Mouse (Mus musculus) heart, embryonic 16.5 days (tissue): ENCODE data around the gene Vps54. TPM values are rescaled to one million over a fixed set of nuclear protein-coding genes. Genes with fewer than 3 reads are reported as not detected.

Source experiments
- ATAC-seq: fragments of 200-750 bp; cut with Nextera tagmentation; replicated peaks from 2 replicates; pipeline ENCODE4 v1.8.0; 2017; ENCODE audit warnings: moderate number of reproducible peaks; ENCODE audit not compliant: insufficient read depth, low FRiP score; ENCODE audit errors: extremely low read depth
- H3K27ac ChIP-seq: fragments of 300-500 bp; sonication (generic); 2 replicates; pipeline ENCODE4 v1.5.1; 2014; ENCODE audit warnings: mild to moderate bottlenecking, low read length, control low read depth, moderate library complexity
- H3K27me3 ChIP-seq: fragments of 300-500 bp; sonication (generic); 2 replicates; pipeline ENCODE4 v1.6.1; 2014; ENCODE audit warnings: low read length, mixed read lengths; ENCODE audit not compliant: control insufficient read depth, insufficient read depth
- H3K36me3 ChIP-seq: fragments of 300-500 bp; sonication (generic); 2 replicates; pipeline ENCODE4 v1.6.1; 2014; ENCODE audit not compliant: control insufficient read depth, insufficient read depth
- H3K4me1 ChIP-seq: fragments of 300-500 bp; sonication (generic); 2 replicates; pipeline ENCODE4 v1.6.1; 2014; ENCODE audit warnings: low read length, mixed read lengths; ENCODE audit not compliant: control insufficient read depth, insufficient read depth
- H3K4me2 ChIP-seq: fragments of 300-500 bp; sonication (generic); 2 replicates; pipeline ENCODE4 v1.6.1; 2014; ENCODE audit warnings: low read depth, mild to moderate bottlenecking, control low read depth, low read length
- H3K4me3 ChIP-seq: fragments of 300-500 bp; sonication (generic); 2 replicates; pipeline ENCODE4 v1.5.1; 2014; ENCODE audit warnings: mild to moderate bottlenecking, control low read depth, low read length
- H3K9ac ChIP-seq: fragments of 300-500 bp; sonication (generic); 2 replicates; pipeline ENCODE4 v1.6.1; 2014; ENCODE audit warnings: low read length, control low read depth
- H3K9me3 ChIP-seq: fragments of 300-500 bp; sonication (generic); replicated peaks from 2 replicates; pipeline ENCODE4 v1.6.1; 2016; ENCODE audit warnings: low read length; ENCODE audit not compliant: control insufficient read depth
- WGBS: fragments of 180-500 bp; shearing (Covaris S2); extraction: QIAGEN DNeasy Blood & Tissue Kit; methylation state at CpG from one replicate; pipeline ENCODE4 v1.1.7; 2014; 5-methylcytosine and 5-hydroxymethylcytosine counted together
- polyA plus RNA-seq: library from polyadenylated mRNA; unstranded; fragments of >200 nt; fragmentation: Nextera tagmentation; extraction: Ambion mirVana; gene quantifications from 2 replicates; pipeline ENCODE4 v1.2.1, GENCODE M21; 2015

Gene Vps54
- polyA plus RNA-seq, 1 experiment from 2014 or later: 7.0 TPM

DNA sequence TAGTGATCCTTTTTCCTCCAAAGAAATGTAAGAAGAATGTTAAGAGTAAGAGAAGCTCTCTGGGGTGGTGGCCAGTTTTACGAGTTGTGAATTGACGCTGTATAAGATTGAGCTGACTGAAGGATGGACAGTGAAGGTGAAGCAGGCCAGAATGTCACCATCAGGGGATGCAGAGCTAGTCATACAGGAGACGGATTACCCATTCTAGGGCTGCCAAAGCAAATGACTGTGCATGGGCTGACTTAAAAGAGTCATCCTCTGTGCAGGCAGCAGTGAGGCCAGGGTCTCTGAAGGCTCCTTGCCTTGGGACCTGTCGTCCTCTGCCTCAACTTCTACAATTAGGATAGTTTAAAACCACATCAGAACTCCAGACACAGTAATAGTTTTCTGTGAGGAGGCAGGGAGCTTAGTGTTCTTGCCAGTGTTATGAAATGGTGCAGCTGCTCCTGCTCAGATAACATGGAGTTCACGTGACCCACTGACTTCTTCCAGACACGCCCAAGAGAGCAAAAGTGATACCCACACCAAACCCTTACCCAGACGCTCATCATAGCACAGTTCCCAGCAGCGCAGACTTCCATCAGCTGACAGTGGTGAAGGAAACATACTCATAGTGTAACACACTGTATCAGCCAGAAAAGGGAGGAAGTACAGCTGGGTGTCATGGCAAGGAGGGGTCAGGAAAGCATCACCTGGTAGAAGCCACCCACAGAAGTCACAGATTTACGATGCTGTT lies 75.0 kb downstream of the Vps54 start:
- ATAC-seq: no peak
- H3K4me2 ChIP-seq: no peak overlapping the region
- peaks cover 18% of the 10 kb centered on the region for H3K36me3 ChIP-seq
- no peaks in the 10 kb centered on the region for H3K27me3 ChIP-seq
- no peaks in the 10 kb centered on the region for H3K9me3 ChIP-seq
- H3K9ac ChIP-seq: no peak overlapping the region
- H3K4me3 ChIP-seq: no peak overlapping the region
- H3K27ac ChIP-seq: no peak overlapping the region
- H3K4me1 ChIP-seq: 0 out of 2 replicates have a peak, but pooled peaks cover 2% of the 10 kb centered on the region
- 69% methylated on average over 9 of the region's 9 CpGs for WGBS

DNA sequence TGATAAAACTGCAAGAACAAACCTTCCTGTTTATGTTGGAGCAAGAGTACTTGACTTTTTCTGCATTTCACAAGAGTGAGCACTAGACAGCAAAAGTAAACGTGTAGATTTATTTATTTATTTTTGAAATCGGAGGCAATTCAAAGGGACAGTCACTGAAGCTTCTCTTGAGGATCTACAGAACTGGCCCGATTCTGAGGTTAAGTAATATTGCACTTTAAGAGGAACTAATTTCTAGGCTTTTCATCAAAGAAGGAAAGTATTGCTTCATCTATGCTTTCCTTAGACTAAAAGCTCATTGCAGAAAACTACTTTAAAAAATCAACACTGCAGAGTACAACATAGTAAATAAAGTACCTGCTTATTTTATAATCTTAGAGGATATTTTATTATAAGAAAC lies 82.5 kb downstream of the Vps54 start:
- H3K27me3 ChIP-seq: no peaks in the 10 kb centered on the region
- no peak overlapping the region for H3K9ac ChIP-seq
- no peak overlapping the region for H3K4me2 ChIP-seq
- ATAC-seq: no peak
- peaks cover 37% of the 10 kb centered on the region for H3K36me3 ChIP-seq
- H3K27ac ChIP-seq: no peak overlapping the region
- H3K9me3 ChIP-seq: no peaks in the 10 kb centered on the region
- 55% methylated on average over 3 of the region's 3 CpGs for WGBS
- H3K4me1 ChIP-seq: peaks cover 3% of the 10 kb centered on the region; the same call in 1 of the 2 replicates
- no peak overlapping the region for H3K4me3 ChIP-seq

DNA sequence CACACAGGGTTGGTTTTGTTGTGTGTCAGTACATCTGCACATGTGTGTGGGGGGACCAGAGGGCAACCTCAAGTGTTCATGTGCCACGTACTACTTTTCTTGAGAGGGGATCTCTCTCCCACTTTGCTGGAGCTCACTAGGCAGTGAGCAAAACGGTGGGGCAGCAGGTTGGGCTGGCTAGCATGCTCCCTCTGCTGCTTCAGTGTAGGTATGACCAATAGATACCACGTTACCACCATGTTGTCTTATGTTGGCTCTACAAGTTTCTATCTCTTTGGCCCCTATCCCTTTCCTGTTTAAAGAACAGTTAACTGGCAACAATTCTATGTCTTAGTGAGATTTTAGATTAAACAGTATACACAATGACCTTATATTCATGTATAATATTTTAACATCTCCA lies 83.3 kb downstream of the Vps54 start:
- no peak for ATAC-seq
- Histone ChIP-seq H3K4me2 (no peak overlapping the region), H3K27ac (no peak overlapping the region), H3K9ac (no peak overlapping the region), H3K4me1 (peaks cover 3% of the 10 kb centered on the region; the same call in 1 of the 2 replicates), H3K36me3 (peaks cover 36% of the 10 kb centered on the region), H3K4me3 (no peak overlapping the region), H3K27me3 (no peaks in the 10 kb centered on the region), H3K9me3 (no peaks in the 10 kb centered on the region)
- WGBS: 71% methylated on average over 3 of the region's 3 CpGs

DNA sequence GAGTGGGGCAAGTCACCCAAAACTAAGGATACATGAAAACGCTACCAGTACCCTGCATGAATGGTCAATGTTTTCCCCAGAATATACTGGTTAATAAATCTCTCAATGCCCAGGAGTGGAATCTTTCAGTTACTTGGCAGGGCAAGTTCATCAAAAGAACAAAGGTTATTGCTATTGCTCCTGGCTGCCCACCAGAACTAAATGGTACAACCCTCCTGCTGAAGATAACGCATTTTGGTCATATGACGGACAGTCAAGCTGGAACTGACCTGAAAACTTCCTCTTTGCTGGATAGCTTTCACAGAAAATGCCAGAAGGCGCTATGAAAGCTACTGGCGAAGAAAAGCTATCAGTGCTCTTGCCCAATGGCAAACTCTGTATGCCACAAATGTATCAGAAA lies 86.7 kb downstream of the Vps54 start:
- Histone ChIP-seq H3K4me1 (peaks cover 3% of the 10 kb centered on the region; the same call in 1 of the 2 replicates), H3K27me3 (no peaks in the 10 kb centered on the region), H3K4me3 (no peak overlapping the region), H3K4me2 (no peak overlapping the region), H3K9ac (no peak overlapping the region), H3K27ac (no peak overlapping the region), H3K36me3 (peaks cover 49% of the 10 kb centered on the region), H3K9me3 (no peaks in the 10 kb centered on the region)
- no peak for ATAC-seq
- WGBS: 89% methylated on average over 5 of the region's 5 CpGs

DNA sequence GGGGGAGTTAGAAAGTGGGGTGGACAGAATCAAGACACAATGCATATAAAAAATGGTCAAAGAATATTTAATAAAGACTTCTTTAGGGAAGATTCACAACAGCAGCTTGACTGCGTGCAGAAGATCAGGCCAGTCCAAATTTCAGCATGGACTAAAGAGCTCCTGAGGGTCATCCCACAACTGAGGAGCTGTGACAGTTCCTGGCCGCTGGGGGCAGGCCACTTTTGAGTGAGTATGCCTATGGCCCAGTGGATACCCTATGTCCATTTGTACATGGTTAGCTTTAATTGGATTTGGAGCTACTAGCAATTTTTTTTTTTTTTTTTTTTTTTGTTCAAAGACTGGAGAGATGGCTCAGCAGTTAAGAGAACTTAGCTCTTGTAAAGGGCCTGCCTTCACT lies 87.7 kb downstream of the Vps54 start:
- Histone ChIP-seq H3K27me3 (no peaks in the 10 kb centered on the region), H3K4me1 (no peaks in the 10 kb centered on the region), H3K36me3 (peaks cover 47% of the 10 kb centered on the region), H3K9ac (no peak overlapping the region), H3K9me3 (no peaks in the 10 kb centered on the region), H3K4me2 (no peak overlapping the region), H3K27ac (no peak overlapping the region), H3K4me3 (no peak overlapping the region)
- WGBS: 62% methylated on average over 2 of the region's 2 CpGs
- no peak for ATAC-seq

DNA sequence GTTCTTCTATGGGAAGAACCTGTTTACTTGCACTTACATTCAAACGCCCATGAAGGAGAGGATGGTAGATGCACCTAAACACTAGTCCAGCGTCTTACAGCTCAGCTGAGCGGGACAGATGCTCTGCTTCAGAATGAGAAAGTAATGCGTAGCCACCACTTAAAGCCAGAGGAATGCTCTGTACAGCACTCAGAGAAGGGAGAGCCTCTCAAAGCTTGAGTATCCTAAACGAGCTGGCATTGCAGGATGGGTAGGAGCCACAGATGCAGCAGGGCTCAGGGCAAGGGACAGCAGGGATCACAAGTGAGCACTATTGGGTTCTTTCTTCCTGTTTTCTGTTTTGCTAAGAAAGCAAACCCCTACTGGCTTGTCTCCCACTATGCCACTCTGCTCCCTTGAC lies 88.4 kb downstream of the Vps54 start:
- no peak overlapping the region for H3K4me3 ChIP-seq
- H3K4me2 ChIP-seq: no peak overlapping the region
- H3K36me3 ChIP-seq: peaks cover 43% of the 10 kb centered on the region
- no peak for ATAC-seq
- no peaks in the 10 kb centered on the region for H3K27me3 ChIP-seq
- no peak overlapping the region for H3K27ac ChIP-seq
- no peaks in the 10 kb centered on the region for H3K9me3 ChIP-seq
- no peak overlapping the region for H3K9ac ChIP-seq
- WGBS: 81% methylated on average over 5 of the region's 5 CpGs
- H3K4me1 ChIP-seq: no peaks in the 10 kb centered on the region

DNA sequence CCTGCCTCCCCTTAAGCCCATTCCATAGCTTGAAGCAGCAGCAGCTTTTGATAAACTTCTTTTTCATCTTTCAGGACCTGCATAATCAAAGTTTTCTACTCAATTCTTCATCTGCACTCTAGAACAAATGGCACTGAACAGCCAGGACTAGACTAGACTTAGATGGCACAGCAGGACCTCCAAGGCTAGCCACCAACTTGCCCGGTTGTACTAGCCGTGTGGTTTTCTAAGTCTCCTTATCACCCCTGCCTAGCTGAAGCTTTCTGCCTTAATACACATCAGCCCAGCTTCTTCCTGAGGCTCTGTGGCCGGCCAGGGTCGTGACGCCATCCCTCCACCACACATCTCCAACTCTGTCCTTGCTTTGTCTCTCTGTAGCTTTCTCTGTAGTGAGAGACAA lies 89.1 kb downstream of the Vps54 start:
- Histone ChIP-seq H3K27ac (no peak overlapping the region), H3K9me3 (no peaks in the 10 kb centered on the region), H3K36me3 (peaks cover 48% of the 10 kb centered on the region), H3K4me3 (no peak overlapping the region), H3K27me3 (no peaks in the 10 kb centered on the region), H3K4me2 (no peak overlapping the region), H3K4me1 (no peaks in the 10 kb centered on the region), H3K9ac (no peak overlapping the region)
- ATAC-seq: no peak
- 76% methylated on average over 5 of the region's 5 CpGs for WGBS

DNA sequence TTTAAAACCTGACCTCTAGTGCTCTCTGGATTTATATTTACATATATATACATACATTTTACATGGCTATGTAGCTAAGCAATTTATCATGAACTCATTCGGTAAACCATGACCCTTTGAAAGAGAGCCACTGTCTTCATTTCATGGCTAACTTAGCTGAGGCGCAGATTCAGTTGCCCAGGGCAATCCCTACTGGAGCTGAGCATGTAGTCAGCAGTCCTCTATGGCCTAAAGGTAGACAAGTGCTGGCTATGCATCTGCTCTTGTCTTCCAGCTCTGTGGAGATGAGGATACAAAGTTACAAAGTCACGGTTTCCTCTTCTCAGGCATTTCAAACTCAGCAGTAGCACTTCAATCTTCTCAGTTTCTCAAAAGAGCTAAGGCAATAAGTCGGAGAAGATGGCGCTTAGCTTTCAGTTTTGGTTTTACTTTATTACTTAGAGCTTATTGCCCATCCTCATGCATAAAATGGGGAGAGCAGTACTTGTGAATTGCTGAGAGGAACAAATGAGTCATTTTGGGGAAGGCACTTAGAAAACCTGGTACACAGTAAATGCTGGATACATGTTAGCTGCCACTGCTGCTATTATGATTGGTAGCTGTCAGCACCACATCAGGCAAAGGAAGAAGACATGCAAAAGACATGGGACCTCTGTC lies 93.7 kb downstream of the Vps54 start:
- Histone ChIP-seq H3K4me2 (no peak overlapping the region), H3K27ac (no peak overlapping the region), H3K4me3 (no peak overlapping the region), H3K27me3 (no peaks in the 10 kb centered on the region), H3K9ac (no peak overlapping the region), H3K9me3 (no peaks in the 10 kb centered on the region), H3K36me3 (peaks cover 33% of the 10 kb centered on the region), H3K4me1 (no peaks in the 10 kb centered on the region)
- 89% methylated on average over 5 of the region's 5 CpGs for WGBS
- no peak for ATAC-seq

DNA sequence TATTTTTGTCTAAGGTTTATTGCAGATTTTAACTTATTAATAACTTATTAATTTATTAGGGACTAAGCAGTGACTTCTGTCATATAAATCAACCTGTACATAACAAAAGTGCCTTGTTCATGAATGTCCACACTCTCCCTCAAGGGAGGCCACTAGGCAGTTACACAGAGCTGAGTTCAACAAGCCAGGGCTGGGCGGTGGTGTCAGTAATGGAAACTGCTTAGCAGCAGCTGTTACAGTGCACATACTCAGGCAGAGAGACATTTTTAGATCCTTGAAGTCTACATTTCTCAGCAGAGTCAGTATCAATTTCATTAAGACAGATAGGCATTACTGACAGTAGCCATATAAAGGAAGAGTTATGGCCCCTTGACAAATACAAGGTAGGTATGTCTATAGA lies 98.8 kb downstream of the Vps54 start:
- H3K36me3 ChIP-seq: peaks cover 8% of the 10 kb centered on the region

More for the DNA sequence above, 98.8 kb downstream of the Vps54 start:
- 73% methylated on average over 1 of the region's 1 CpGs for WGBS
- H3K4me1 ChIP-seq: no peaks in the 10 kb centered on the region
- no peak overlapping the region for H3K4me2 ChIP-seq
- H3K9ac ChIP-seq: no peak overlapping the region
- ATAC-seq: no peak
- no peaks in the 10 kb centered on the region for H3K9me3 ChIP-seq
- H3K4me3 ChIP-seq: no peak overlapping the region
- H3K27ac ChIP-seq: no peak overlapping the region
- no peaks in the 10 kb centered on the region for H3K27me3 ChIP-seq
